Comparison of ENCODE assay signal across 9 mouse cellular contexts in the genomic region with DNA sequence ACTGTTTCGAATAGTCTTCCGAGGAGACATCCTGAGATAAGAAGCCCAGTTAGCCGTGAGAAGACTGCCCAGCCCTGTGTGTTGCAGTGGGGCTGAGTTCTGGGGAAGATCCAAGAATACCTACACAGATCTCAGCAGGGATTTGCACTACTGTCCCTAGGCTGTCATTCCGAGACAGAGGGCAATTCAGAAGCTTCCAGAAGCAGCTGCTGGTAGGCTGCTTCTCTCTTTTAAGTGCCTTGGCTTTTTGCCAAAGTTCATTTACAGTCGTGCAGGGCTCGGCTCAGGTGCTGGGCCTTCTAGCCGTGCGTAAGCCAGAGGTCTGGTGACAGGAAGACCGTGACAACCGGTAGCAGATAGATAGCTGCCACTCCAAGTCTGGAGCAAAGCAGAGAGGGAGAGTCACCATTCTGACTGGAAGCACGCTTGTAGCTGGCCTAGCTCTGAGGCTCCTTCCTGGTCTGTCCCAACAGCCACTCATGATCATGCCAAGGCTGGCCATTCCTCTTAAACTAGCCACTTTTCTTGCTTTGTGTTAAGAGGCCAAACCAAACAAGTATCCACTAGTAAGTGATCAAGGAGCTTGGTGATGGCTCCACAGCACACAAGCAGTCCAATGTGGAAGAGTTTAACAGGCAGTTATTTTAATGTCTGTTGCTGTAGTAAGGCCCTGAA. TPM values are rescaled to one million over a fixed set of nuclear protein-coding genes. Genes with fewer than 3 reads are reported as not detected.
DNase-seq lines count a peak whose midpoint lies in the region; ATAC-seq and TF ChIP-seq lines count a peak whose summit lies in the region.
"Had no signal": no experiment of that assay in that cellular context is flagged by ENCODE, and none has a peak within 500 bp of the region (broad histone marks: within the 10 kb centered on the region; RNA-seq: fewer than 3 reads in every experiment).

No protein-coding gene starts in this region.

- H3K27ac ChIP-seq in forebrain, postnatal 0 days (ENCODE audit: low read depth, low read length): peak overlapping the region; percentile 55; the same call in 1 of the 2 replicates

- peaks cover 14% of the 10 kb centered on the region for H3K4me1 ChIP-seq in forebrain, postnatal 0 days (ENCODE audit: insufficient read depth)

- no peak overlapping the region for H3K4me2 ChIP-seq in forebrain, postnatal 0 days (ENCODE audit: low read depth)

- ATAC-seq in forebrain, postnatal 0 days: peak; percentile 32

- 31% methylated on average over 11 of the region's 11 CpGs for WGBS in forebrain, postnatal 0 days

- H3K36me3 ChIP-seq in forebrain, postnatal 0 days (ENCODE audit: insufficient read depth): no peaks in the 10 kb centered on the region

- H3K27me3 ChIP-seq in forebrain, postnatal 0 days (ENCODE audit: insufficient read depth, low read length): no peaks in the 10 kb centered on the region
- H3K27me3 ChIP-seq: CH12.LX had no signal

- no peak overlapping the region for H3K4me3 ChIP-seq in forebrain, postnatal 0 days (ENCODE audit: low read depth, low read length)

- DNase-seq in heart, adult 18-20 months: peak; percentile 35 to 45
- DNase-seq in heart, postnatal 36 days: no peak
- peak; percentile 48 for DNase-seq in CD4-positive helper T cell, adult 2 months (ENCODE audit: low read depth, low spot score)
- no peak for DNase-seq in forebrain, postnatal 0 days
- DNase-seq in lung, postnatal 10 days: peak; percentile 15
- no peak for DNase-seq in c-Kit-positive CD71-positive TER-119-positive erythroid progenitor cells, embryonic 14.5 days (ENCODE audit: low spot score)
- DNase-seq in spleen, adult 12 weeks (ENCODE audit: low spot score): no peak
- no peak for DNase-seq in cerebellum, adult 11-12 months

- intact Hi-C loops in heart, postnatal 36 days (cut with DNase I): no loop called here

- H3K9me3 ChIP-seq in forebrain, postnatal 0 days (ENCODE audit: low read length): no peaks in the 10 kb centered on the region

- H3K9ac ChIP-seq in forebrain, postnatal 0 days: no peak overlapping the region

- TF ChIP-seq CTCF in forebrain, postnatal 0 days (IDR thresholded peaks at IDR 0.05; ENCODE audit: low read depth): no peak

RNA-seq across cellular contexts. Expression of a gene that starts 49.3 kb away (rescaled TPM):
- total RNA-seq in heart, adult 18-20 months (2021): 10 to 100 TPM; 38.6 to 49.2 TPM
- 10 to 100 TPM; 27.1 to 28.5 TPM for total RNA-seq in heart, postnatal 36 days (2021)
- 28.2 and 40.7 TPM in 2 replicates for total RNA-seq in forebrain, postnatal 0 days (2014; rRNA removed)
- polyA plus RNA-seq in forebrain, postnatal 0 days (2015; fragmentation: Nextera tagmentation; extraction: Ambion mirVana): 12.0 and 16.8 TPM in 2 replicates

Comparison
In these comparisons a context has a peak if more than half of its experiments do, and no peak if none do; other contexts are left out.
1. DNase-seq: peak in heart, adult 18-20 months (2 of 2), CD4-positive helper T cell, adult 2 months (single experiment) and lung, postnatal 10 days (single experiment); none in heart, postnatal 36 days (0 of 2), forebrain, postnatal 0 days (single experiment), c-Kit-positive CD71-positive TER-119-positive erythroid progenitor cells, embryonic 14.5 days (single experiment), spleen, adult 12 weeks (single experiment) and cerebellum, adult 11-12 months (single experiment).